Mouse (Mus musculus) lung, adult 2 months (tissue): Measurements from ENCODE around the gene Ly6g6d.

ENCODE experiments used
- CTCF ChIP-seq: fragments of 200-500 bp; IDR thresholded peaks from 2 replicates; pipeline ENCODE4 v1.5.1; 2011; ENCODE audit warnings: mild to moderate bottlenecking, low read length, control low read depth; ENCODE audit not compliant: insufficient read depth
- POLR2A ChIP-seq: fragments of 200-500 bp; IDR thresholded peaks from 2 replicates; pipeline ENCODE4 v1.6.1; 2011; ENCODE audit warnings: low read depth, mild to moderate bottlenecking, control low read depth, low read length, borderline replicate concordance; ENCODE audit errors: extremely low read depth

GRCm38 (mm10) chr17:35058316-35058715, 19.5 kb downstream of the Ly6g6d start:
- no peak for TF ChIP-seq CTCF
- no peak for TF ChIP-seq POLR2A
